Mouse (Mus musculus) gastrocnemius, adult 18-20 months (tissue): Measurements from ENCODE around the gene Gjb3. TPM values are rescaled to one million over a fixed set of nuclear protein-coding genes. Genes with fewer than 3 reads are reported as not detected.

Source experiments
- DNase-seq: peaks from one replicate; pipeline ENCODE4 v3.0.0; 2021; ENCODE audit warnings: low spot score
- total RNA-seq, 2 experiments: library from RNA; stranded (reverse); gene quantifications; 2 replicates each; pipeline ENCODE4 v1.2.3; 2021

The Gjb3 gene
- total RNA-seq, 2 experiments from 2014 or later, result not detected

DNA sequence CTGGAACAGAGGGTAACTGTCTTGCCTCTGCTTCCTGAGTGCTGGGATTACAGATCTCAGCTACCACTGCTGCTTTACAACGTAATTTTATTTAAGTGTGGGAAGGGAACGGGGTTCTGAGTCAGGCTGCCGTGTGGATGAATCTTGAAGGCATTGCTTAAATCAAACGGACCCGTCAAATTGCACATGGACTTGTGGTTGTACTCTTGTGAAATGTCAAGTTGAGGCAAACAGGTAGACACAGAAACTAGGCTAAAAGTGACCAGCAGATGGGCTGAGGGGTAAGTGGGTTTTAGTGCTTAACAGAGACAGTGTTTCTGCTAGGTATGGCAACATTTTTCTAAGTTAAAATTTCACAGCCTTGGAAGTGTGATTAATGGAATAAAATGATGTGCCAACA is 7.0 kb upstream of the Gjb3 start:
- DNase-seq, result no peak

DNA sequence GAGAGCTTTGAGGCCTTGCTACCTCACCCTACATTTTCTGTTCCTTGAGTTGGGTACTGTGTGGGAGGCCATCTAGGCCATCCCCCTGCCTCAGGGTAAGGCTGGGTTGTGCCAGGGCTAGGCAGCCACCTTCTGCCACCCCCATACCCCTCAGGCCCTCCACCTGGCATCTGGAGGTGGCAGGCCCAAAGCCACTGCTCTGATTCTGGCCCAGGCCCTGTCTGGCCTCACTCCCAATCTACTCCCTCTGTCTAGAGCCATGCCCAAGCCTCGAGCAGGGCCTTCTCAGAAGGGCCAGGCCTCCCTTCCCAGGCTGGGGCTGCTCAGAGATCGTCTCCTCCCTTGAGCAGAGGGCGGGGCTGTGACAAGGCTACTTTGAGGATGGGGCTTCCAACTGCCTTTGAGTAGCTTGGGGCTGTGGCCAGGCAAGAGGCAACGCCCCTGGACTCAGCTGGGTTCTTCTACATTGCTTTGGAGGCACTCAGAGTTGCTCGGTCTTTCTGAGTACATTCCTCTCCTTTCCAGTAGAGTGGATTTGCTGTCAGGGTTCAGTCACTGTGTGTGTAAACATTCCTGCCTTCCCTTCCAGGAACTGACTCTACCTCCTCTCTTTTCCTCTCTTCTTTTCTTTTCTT is 4.3 kb upstream of the Gjb3 start:
- no peak for DNase-seq

- DNase-seq, result no peak
Observed at GRCm38 (mm10) chr4:127331171-127331570, 527 bp upstream of the Gjb3 start.

- DNase-seq, result no peak
Observed at GRCm38 (mm10) chr4:127329751-127330150, 893 bp downstream of the Gjb3 start.

GRCm38 (mm10) chr4:127329046-127329445 is 1.6 kb downstream of the Gjb3 start:
- no peak for DNase-seq

GRCm38 (mm10) chr4:127328378-127328777 is 2.3 kb downstream of the Gjb3 start:
- DNase-seq, result no peak

GRCm38 (mm10) chr4:127327749-127328148 is 2.9 kb downstream of the Gjb3 start:
- DNase-seq, result no peak

DNA sequence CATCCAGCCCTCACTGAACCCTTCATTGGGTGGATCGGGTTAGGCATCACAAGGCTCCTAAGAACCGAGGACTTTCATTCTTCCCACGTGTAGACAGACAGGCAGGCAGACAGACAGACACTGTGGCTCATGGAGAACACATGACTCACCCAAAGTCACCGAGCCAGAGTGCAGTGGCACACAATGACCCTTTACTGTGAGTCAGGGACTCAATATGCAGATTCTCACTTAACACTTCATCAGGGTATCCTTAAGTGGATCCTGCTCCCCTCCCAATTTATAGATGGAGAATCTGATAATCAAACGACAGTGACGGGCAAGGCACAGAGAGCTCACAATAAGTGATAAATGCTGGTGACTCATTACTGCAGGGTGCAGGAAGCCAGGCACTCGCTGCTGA is 3.4 kb downstream of the Gjb3 start:
- DNase-seq, result no peak

- DNase-seq, result no peak
Observed at GRCm38 (mm10) chr4:127325276-127325675, 5.4 kb downstream of the Gjb3 start.

- peak; percentile 52 for DNase-seq
Observed at GRCm38 (mm10) chr4:127324759-127325158, 5.9 kb downstream of the Gjb3 start.

DNA sequence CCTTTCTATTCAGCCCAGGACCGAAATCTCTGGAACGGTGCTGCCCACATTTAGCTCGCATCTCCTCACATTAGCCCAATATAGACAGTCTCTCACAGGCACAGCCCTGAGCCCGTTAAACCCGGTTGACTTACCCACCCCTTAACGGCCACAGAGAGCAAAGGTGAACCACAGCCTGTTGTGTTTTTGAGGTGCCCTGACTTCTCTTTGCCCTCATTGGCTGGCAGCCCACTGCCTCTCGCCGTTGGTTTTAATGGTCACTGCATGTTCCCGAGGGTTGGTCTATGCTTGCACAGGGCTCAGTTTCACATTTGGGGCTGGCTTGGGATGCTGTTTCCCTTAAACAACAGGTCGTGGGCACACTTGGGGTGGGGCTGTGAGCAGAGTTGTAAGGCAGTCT is 6.3 kb downstream of the Gjb3 start:
- DNase-seq, result no peak

- no peak for DNase-seq
Observed at GRCm38 (mm10) chr4:127323651-127324050, 7.0 kb downstream of the Gjb3 start.

DNA sequence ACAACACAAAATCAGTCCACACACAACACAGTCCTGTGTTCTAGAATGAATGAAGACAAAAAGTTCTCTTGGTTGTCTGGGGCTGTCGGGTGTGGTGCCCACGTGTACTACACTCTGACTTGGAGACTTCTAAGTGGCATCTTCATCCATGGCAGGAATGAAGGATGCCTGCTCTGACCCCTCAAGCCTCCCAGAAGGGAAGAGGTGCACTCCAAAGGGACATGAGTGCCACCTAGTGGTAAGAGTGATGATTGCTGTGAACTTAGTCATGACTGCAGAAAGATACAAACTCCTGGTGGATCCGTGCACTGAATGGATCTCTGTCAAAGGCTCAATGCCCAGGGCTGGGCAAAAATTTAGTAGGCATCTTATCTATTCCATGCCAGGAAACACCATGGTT is 11.0 kb downstream of the Gjb3 start:
- DNase-seq, result peak; percentile 67

DNA sequence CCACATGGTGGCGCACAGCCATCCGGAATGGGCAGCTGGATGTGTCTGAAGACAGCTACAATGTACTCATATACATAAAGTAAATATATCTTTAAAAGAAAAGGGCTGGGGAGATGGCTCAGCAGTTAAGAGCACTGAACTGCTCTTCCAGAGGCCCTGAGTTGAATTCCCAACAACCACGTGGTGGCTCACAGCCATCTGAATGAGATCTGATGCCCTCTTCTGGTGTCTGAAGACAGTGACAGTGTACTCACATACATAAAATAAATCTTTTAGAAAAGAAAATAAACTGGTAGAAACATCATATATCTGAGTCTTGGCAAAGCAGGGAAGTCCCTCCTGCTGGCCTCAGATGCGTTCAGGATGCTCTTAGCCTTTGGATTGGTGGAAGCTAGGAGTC is 13.5 kb downstream of the Gjb3 start:
- no peak for DNase-seq

DNA sequence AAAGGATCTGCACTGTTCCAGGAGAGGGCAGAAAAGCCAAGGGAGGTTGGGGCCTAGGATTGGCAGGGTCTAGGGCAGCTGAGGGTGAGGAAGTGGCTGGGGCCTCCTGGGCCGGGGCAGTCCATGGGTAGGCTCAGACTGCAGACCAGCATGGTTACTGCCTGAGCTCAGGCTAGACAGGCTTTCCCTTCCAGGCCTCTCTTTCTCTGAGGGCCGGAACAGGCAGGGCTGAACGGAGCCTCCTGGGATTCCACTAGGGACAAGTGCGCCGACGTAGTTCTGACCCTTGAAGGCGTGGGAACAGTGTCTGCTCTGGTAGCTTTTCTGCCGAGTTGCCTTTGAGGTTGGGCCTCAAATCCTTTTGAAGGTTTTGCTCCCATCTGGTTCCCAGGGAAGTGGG is 14.9 kb downstream of the Gjb3 start:
- DNase-seq, result peak; percentile 12

GRCm38 (mm10) chr4:127314585-127314984 is 16.1 kb downstream of the Gjb3 start:
- DNase-seq, result no peak

DNA sequence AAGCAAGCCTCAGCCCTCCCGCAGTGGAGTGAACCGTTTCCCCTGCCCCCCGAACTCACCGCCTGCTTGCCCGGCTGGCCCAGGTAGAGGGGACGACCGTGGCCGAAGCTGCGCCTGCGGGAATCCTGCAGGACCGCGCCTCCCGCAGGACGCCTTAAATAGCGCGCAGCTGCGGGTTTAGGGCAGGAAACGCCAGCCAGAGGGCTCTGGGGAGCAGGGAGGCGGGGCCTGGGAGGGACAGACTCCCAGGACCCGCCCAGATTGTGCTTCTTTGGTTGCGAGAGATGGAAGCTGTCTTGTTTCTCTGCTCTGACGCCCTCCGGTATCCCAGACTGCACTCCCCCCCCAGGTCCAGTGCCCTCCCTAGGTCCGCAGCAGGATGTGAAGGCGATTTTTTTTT is 16.8 kb downstream of the Gjb3 start, which contains the start of gene Gja4:
Gja4 (minus strand) TSS at position 179 of the 400 bp plus-strand sequence.
- peak; percentile 70 for DNase-seq

GRCm38 (mm10) chr4:127312349-127312748 is 18.3 kb downstream of the Gjb3 start:
- no peak for DNase-seq

DNA sequence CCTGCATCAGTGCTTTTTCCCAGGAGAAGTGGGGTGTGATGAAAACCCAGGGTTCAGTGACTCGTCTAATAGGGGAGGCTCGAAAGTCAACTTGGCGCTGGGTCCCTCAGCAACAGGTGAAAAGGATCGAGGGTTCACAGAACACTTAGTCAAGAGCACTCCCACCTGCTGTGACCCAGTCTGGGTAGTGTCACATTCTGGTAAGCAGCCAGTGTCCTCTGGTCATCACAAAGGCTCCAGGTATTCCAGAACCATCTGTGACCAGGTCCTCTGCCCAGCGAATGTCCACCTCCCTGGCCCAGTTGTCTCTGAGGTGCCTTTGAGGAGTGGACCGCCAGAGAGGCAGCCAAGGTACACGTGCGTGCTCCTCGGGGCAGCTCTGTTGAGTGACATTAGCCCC is 19.1 kb downstream of the Gjb3 start:
- no peak for DNase-seq

GRCm38 (mm10) chr4:127306915-127307314 is 23.7 kb downstream of the Gjb3 start:
- DNase-seq, result no peak

- no peak for DNase-seq
Observed at GRCm38 (mm10) chr4:127303796-127304195, 26.8 kb downstream of the Gjb3 start.

GRCm38 (mm10) chr4:127300503-127300902 is 30.1 kb downstream of the Gjb3 start:
- DNase-seq, result no peak

- DNase-seq, result no peak
Observed at GRCm38 (mm10) chr4:127292631-127293030, 38.0 kb downstream of the Gjb3 start.

GRCm38 (mm10) chr4:127289039-127289548 is 41.5 kb downstream of the Gjb3 start:
- DNase-seq, result no peak
